Mouse (Mus musculus) embryonic fibroblast, embryonic 13.5 days (primary cell): ENCODE measurements around the gene Fsd2.

ENCODE experiments used
- CTCF ChIP-seq: IDR thresholded peaks from 2 replicates; pipeline ENCODE4 v1.5.1; 2011; ENCODE audit warnings: mild to moderate bottlenecking, control low read depth, low read length, moderate library complexity, borderline replicate concordance; ENCODE audit not compliant: insufficient read depth
- POLR2A ChIP-seq: IDR thresholded peaks from 2 replicates; pipeline ENCODE4 v1.6.1; 2011; ENCODE audit warnings: low read depth, mild to moderate bottlenecking, control low read depth, low read length, moderate library complexity

- no peak for TF ChIP-seq CTCF
- no peak for TF ChIP-seq POLR2A
Observed at GRCm38 (mm10) chr7:81610125-81610524, 43.4 kb upstream of the Fsd2 start.
